Mouse (Mus musculus) CH12.LX (cell line): ENCODE results near the gene Hoxd4. TPM values are rescaled to one million over a fixed set of nuclear protein-coding genes. Genes with fewer than 3 reads are reported as not detected.

Experiments
- DNase-seq: peaks from one replicate; pipeline ENCODE4 v3.0.0-alpha.2; 2013; ENCODE audit errors: extremely low read depth
- H3K27ac ChIP-seq: 2 replicates; pipeline ENCODE4 v1.5.1; 2012; ENCODE audit warnings: low read depth, mild to moderate bottlenecking, control low read depth, moderate library complexity; ENCODE audit not compliant: insufficient read depth
- H3K27me3 ChIP-seq: replicated peaks from 2 replicates; pipeline ENCODE3; 2012; ENCODE audit warnings: inconsistent platforms
- H3K36me3 ChIP-seq, 2 experiments: replicated peaks in 1 of 2; 2 replicates each; pipeline versions ENCODE3 to v1.6.1; 2012; ENCODE audit warnings: inconsistent platforms in 1 of 2, low read length in 1 of 2, mild to moderate bottlenecking in 1 of 2, mixed read lengths in 1 of 2, moderate library complexity in 1 of 2; ENCODE audit not compliant: control insufficient read depth in 1 of 2, insufficient read depth in 1 of 2
- H3K4me1 ChIP-seq, 2 experiments: 2 replicates each; pipeline ENCODE4 v1.6.1; 2012; ENCODE audit warnings: inconsistent platforms in 1 of 2, moderate library complexity in 1 of 2; ENCODE audit not compliant: insufficient read depth in 2 of 2, control insufficient read depth in 1 of 2
- H3K4me2 ChIP-seq: 2 replicates; pipeline ENCODE4 v1.6.1; 2012; ENCODE audit warnings: low read depth, mild to moderate bottlenecking, control low read depth; ENCODE audit not compliant: poor library complexity, insufficient read depth, severe bottlenecking
- H3K4me3 ChIP-seq, 3 experiments: fragments of 150-350 bp in 1 of 3; sonication (generic) in 1 of 3; replicated peaks in 1 of 3; 2 replicates each; pipeline versions ENCODE3 to v1.5.1; 2011 to 2012; ENCODE audit warnings: low read depth in 2 of 3, low read length in 2 of 3, mild to moderate bottlenecking in 2 of 3, moderate library complexity in 2 of 3, control low read depth in 1 of 3, improper control_type of control experiment in 1 of 3, inconsistent platforms in 1 of 3, mixed read lengths in 1 of 3; ENCODE audit not compliant: poor library complexity in 1 of 3
- H3K79me2 ChIP-seq: replicated peaks from 2 replicates; pipeline ENCODE4 v1.6.1; 2012; ENCODE audit warnings: mild to moderate bottlenecking, moderate library complexity; ENCODE audit not compliant: control insufficient read depth, poor library complexity, insufficient read depth, severe bottlenecking; ENCODE audit errors: extremely low read depth
- H3K9ac ChIP-seq: 2 replicates; pipeline ENCODE4 v1.6.1; 2012; ENCODE audit warnings: low read depth, mild to moderate bottlenecking, control low read depth, moderate library complexity; ENCODE audit not compliant: insufficient read depth
- H3K9me3 ChIP-seq: replicated peaks from 2 replicates; pipeline ENCODE3; 2012; ENCODE audit warnings: low read length, inconsistent platforms, mixed read lengths
- BHLHE40 ChIP-seq: IDR thresholded peaks from 2 replicates; pipeline ENCODE4 v1.6.1; 2011; ENCODE audit warnings: mild to moderate bottlenecking, low read depth, low read length, improper control_type of control experiment
- CHD2 ChIP-seq: IDR thresholded peaks from 2 replicates; pipeline ENCODE4 v1.6.1; 2011; ENCODE audit warnings: low read length, improper control_type of control experiment
- CTCF ChIP-seq, 2 experiments: IDR thresholded peaks in 1 of 2; conservative IDR thresholded peaks in 1 of 2; 2 replicates each; pipeline ENCODE4 v1.5.1; 2011 to 2012; ENCODE audit warnings: low read depth in 2 of 2, low read length in 2 of 2, improper control_type of control experiment in 1 of 2, inconsistent platforms in 1 of 2, mild to moderate bottlenecking in 1 of 2, moderate library complexity in 1 of 2
- ELF1 ChIP-seq: IDR thresholded peaks from 2 replicates; pipeline ENCODE4 v1.6.1; 2014; ENCODE audit warnings: low read depth, mild to moderate bottlenecking, inconsistent platforms, low read length, improper control_type of control experiment
- EP300 ChIP-seq: IDR thresholded peaks from 2 replicates; pipeline ENCODE4 v1.6.1; 2011; ENCODE audit warnings: low read length, improper control_type of control experiment
- ETS1 ChIP-seq: conservative IDR thresholded peaks from 2 replicates; pipeline ENCODE4 v1.6.1; 2012; ENCODE audit warnings: low read depth, mild to moderate bottlenecking, inconsistent platforms, low read length, improper control_type of control experiment, moderate library complexity
- GABPA ChIP-seq: IDR thresholded peaks from 2 replicates; pipeline ENCODE4 v1.6.1; 2012; ENCODE audit warnings: low read depth, low read length, improper control_type of control experiment, inconsistent platforms; ENCODE audit not compliant: insufficient replicate concordance
- HCFC1 ChIP-seq: IDR thresholded peaks from 2 replicates; pipeline ENCODE4 v1.6.1; 2012; ENCODE audit warnings: low read depth, mild to moderate bottlenecking, inconsistent platforms, low read length, improper control_type of control experiment
- IRF4 ChIP-seq: IDR thresholded peaks from 2 replicates; pipeline ENCODE4 v1.6.1; 2014; ENCODE audit warnings: low read depth, mild to moderate bottlenecking, inconsistent platforms, low read length, improper control_type of control experiment
- KAT2A ChIP-seq: IDR thresholded peaks from 2 replicates; pipeline ENCODE4 v1.6.1; 2012; ENCODE audit warnings: low read length, improper control_type of control experiment, inconsistent platforms; ENCODE audit not compliant: insufficient replicate concordance
- MAX ChIP-seq: IDR thresholded peaks from 2 replicates; pipeline ENCODE4 v1.6.1; 2011; ENCODE audit warnings: low read length, improper control_type of control experiment
- MEF2A ChIP-seq: IDR thresholded peaks from 2 replicates; pipeline ENCODE4 v1.6.1; 2014; ENCODE audit warnings: low read depth, mild to moderate bottlenecking, inconsistent platforms, low read length, improper control_type of control experiment, borderline replicate concordance
- MYC ChIP-seq: IDR thresholded peaks from 2 replicates; pipeline ENCODE4 v1.6.1; 2011; ENCODE audit warnings: low read depth, mild to moderate bottlenecking, improper control_type of control experiment, low read length
- NELFE ChIP-seq: IDR thresholded peaks from 2 replicates; pipeline ENCODE4 v1.6.1; 2011; ENCODE audit warnings: low read depth, low read length, improper control_type of control experiment
- NRF1 ChIP-seq: IDR thresholded peaks from 2 replicates; pipeline ENCODE4 v1.6.1; 2014; ENCODE audit warnings: low read depth, mild to moderate bottlenecking, inconsistent platforms, low read length, improper control_type of control experiment, moderate library complexity
- POLR2AphosphoS2 ChIP-seq: IDR thresholded peaks from 2 replicates; pipeline ENCODE4 v1.6.1; 2011; ENCODE audit warnings: low read depth, low read length, improper control_type of control experiment
- RAD21 ChIP-seq: IDR thresholded peaks from 2 replicates; pipeline ENCODE4 v1.6.1; 2011; ENCODE audit warnings: low read depth, mild to moderate bottlenecking, low read length, improper control_type of control experiment, moderate library complexity
- SMC3 ChIP-seq: IDR thresholded peaks from 2 replicates; pipeline ENCODE4 v1.6.1; 2011; ENCODE audit warnings: low read depth, low read length, improper control_type of control experiment
- UBTF ChIP-seq: IDR thresholded peaks from 2 replicates; pipeline ENCODE4 v1.6.1; 2012; ENCODE audit warnings: low read depth, mild to moderate bottlenecking, inconsistent platforms, low read length, improper control_type of control experiment, moderate library complexity
- USF1 ChIP-seq: IDR thresholded peaks from 2 replicates; pipeline ENCODE4 v1.6.1; 2014; ENCODE audit warnings: low read depth, mild to moderate bottlenecking, inconsistent platforms, low read length, improper control_type of control experiment
- ZMIZ1 ChIP-seq: IDR thresholded peaks from 2 replicates; pipeline ENCODE4 v1.6.1; 2012; ENCODE audit warnings: low read depth, mild to moderate bottlenecking, inconsistent platforms, low read length, improper control_type of control experiment
- dilution Hi-C: fragments of 300-500 bp; cut with MboI; formaldehyde crosslinking; loops from 2 replicates; pipeline ENCODE4 v1.14.3; 2020; ENCODE audit warnings: low sequenced_read_pairs; ENCODE audit not compliant: extremely low pct_unique_long_range_greater_than_20kb, extremely low pct_ligation_motif_present
- in situ Hi-C: fragments of 300-500 bp; cut with MboI; formaldehyde crosslinking; loops from 3 replicates; pipeline ENCODE4 v1.14.3; 2019; ENCODE audit warnings: low sequenced_read_pairs, low pct_ligation_motif_present, low pct_unique_long_range_greater_than_20kb, mixed read lengths
- polyA plus RNA-seq: library from polyadenylated mRNA; unstranded; fragments of >175 nt; gene quantifications from 2 replicates; pipeline ENCODE4 v1.2.1, GENCODE M21; 2012; ENCODE audit warnings: low read depth; ENCODE audit not compliant: insufficient read length
- total RNA-seq, 2 experiments: library from RNA; depleted of rRNA; stranded (reverse); fragments of 300-350 nt in 1 of 2; fragments of >200 nt in 1 of 2; gene quantifications; 2 replicates each; pipeline ENCODE4 v1.2.3; 2012 to 2014

Hoxd4 gene
- total and polyA plus RNA-seq, 3 experiments = 6.0 to 9.8 (median 6.3) TPM

- no peak overlapping the region for H3K9ac ChIP-seq
- in situ Hi-C loops = no loop called here
- peaks cover 8% of the 10 kb centered on the region for H3K9me3 ChIP-seq
- no peaks in the 10 kb centered on the region for H3K4me1 ChIP-seq
- no peak overlapping the region for H3K27ac ChIP-seq
- H3K4me3 ChIP-seq = no peak overlapping the region
- dilution Hi-C loops = no loop called here
- TF ChIP-seq UBTF (no peak), MEF2A (no peak), NELFE (no peak), GABPA (no peak), SMC3 (no peak), USF1 (no peak)
- TF ChIP-seq, all 38 proteins: peak for 0
- peaks cover 8 to 20% of the 10 kb centered on the region in 2 experiments for H3K36me3 ChIP-seq
- DNase-seq = no peak
- H3K4me2 ChIP-seq = no peak overlapping the region
- H3K79me2 ChIP-seq = no peaks in the 10 kb centered on the region
- no peaks in the 10 kb centered on the region for H3K27me3 ChIP-seq
Measured at GRCm38 (mm10) chr2:74745540-74746297, 34.0 kb downstream of the Hoxd4 start.

- H3K4me2 ChIP-seq = no peak overlapping the region
- H3K36me3 ChIP-seq = peaks cover 8 to 20% of the 10 kb centered on the region in 2 experiments
- in situ Hi-C loops (no loop called here), dilution Hi-C loops (no loop called here)
- peaks cover 8% of the 10 kb centered on the region for H3K9me3 ChIP-seq
- no peak for TF ChIP-seq IRF4
- no peak for TF ChIP-seq ETS1
- no peak for TF ChIP-seq CHD2
- H3K27ac ChIP-seq = no peak overlapping the region
- H3K4me3 ChIP-seq = no peak overlapping the region
- H3K9ac ChIP-seq = no peak overlapping the region
- H3K27me3 ChIP-seq = no peaks in the 10 kb centered on the region
- no peak for DNase-seq
- peaks cover 0 to 6% of the 10 kb centered on the region in 2 experiments; a peak in 1 of 4 replicates for H3K4me1 ChIP-seq
- H3K79me2 ChIP-seq = no peaks in the 10 kb centered on the region
Measured at GRCm38 (mm10) chr2:74746298-74746921, 34.7 kb downstream of the Hoxd4 start.

GRCm38 (mm10) chr2:74747006-74747405 is 35.3 kb downstream of the Hoxd4 start:
- in situ Hi-C loops = no loop called here
- H3K9ac ChIP-seq = no peak overlapping the region
- H3K4me1 ChIP-seq = peaks cover 0 to 12% of the 10 kb centered on the region in 2 experiments; a peak in 2 of 4 replicates
- no peaks in the 10 kb centered on the region for H3K79me2 ChIP-seq
- DNase-seq = no peak
- H3K27me3 ChIP-seq = no peaks in the 10 kb centered on the region
- no peak overlapping the region for H3K4me2 ChIP-seq
- dilution Hi-C loops = no loop called here
- no peak overlapping the region for H3K27ac ChIP-seq
- H3K9me3 ChIP-seq = peaks cover 8% of the 10 kb centered on the region
- peaks cover 8 to 20% of the 10 kb centered on the region in 2 experiments for H3K36me3 ChIP-seq
- TF ChIP-seq POLR2AphosphoS2 = no peak
- TF ChIP-seq RAD21 = no peak
- TF ChIP-seq KAT2A = no peak
- TF ChIP-seq HCFC1 = no peak
- TF ChIP-seq NRF1 = no peak
- TF ChIP-seq MAX = no peak
- no peak for TF ChIP-seq SMC3
- no peak for TF ChIP-seq BHLHE40
- no peak for TF ChIP-seq MEF2A
- no peak for TF ChIP-seq CTCF (conservative IDR thresholded peaks at IDR 0.05 in 1 of 2, IDR thresholded peaks at IDR 0.05 in 1 of 2; ENCODE audit: low read depth in 2 of 2, low read length in 2 of 2)
- no peak for TF ChIP-seq USF1
- TF ChIP-seq ZMIZ1 = no peak
- no peak for TF ChIP-seq MYC
- no peak for TF ChIP-seq ELF1
- TF ChIP-seq EP300 = no peak
- TF ChIP-seq UBTF = no peak
- no peak overlapping the region for H3K4me3 ChIP-seq
